Mouse (Mus musculus) CD4-positive helper T cell, adult 2 months (primary cell): ENCODE results near the gene Tpt1.
A peak's percentile ranks its signal among the peaks of the same experiment; 100 is the strongest.

Experiments
- DNase-seq: peaks from one replicate; pipeline ENCODE4 v3.0.0-alpha.2; 2012; ENCODE audit warnings: low read depth, missing footprints, low spot score

Tpt1 gene

GRCm38 (mm10) chr14:75877297-75877696 is 32.4 kb downstream of the Tpt1 start:
- DNase-seq, result peak; percentile 8

GRCm38 (mm10) chr14:75878980-75879379 is 34.1 kb downstream of the Tpt1 start:
- no peak for DNase-seq

- DNase-seq, result no peak
Measured at GRCm38 (mm10) chr14:75881856-75882255, 37.0 kb downstream of the Tpt1 start.

- DNase-seq, result no peak
Measured at GRCm38 (mm10) chr14:75883330-75883729, 38.4 kb downstream of the Tpt1 start.

GRCm38 (mm10) chr14:75883873-75884272 is 39.0 kb downstream of the Tpt1 start:
- no peak for DNase-seq

GRCm38 (mm10) chr14:75892118-75892517 is 47.2 kb downstream of the Tpt1 start:
- DNase-seq, result peak; percentile 29
